Mouse (Mus musculus) limb, embryonic 14.5 days (tissue): Measurements from ENCODE around the gene Herc1. TPM values are rescaled to one million over a fixed set of nuclear protein-coding genes. Genes with fewer than 3 reads are reported as not detected.

Experiments
- ATAC-seq: fragments of 200-750 bp; cut with Nextera tagmentation; 2 replicates; pipeline ENCODE4 v1.8.0; 2017; ENCODE audit warnings: low read depth, moderate number of reproducible peaks, moderate TSS enrichment; ENCODE audit not compliant: low FRiP score
- DNase-seq: peaks from one replicate; pipeline ENCODE4 v3.0.0-alpha.2; 2015; ENCODE audit warnings: low spot score
- H3K27ac ChIP-seq: fragments of 300-500 bp; sonication (generic); replicated peaks from 2 replicates; pipeline ENCODE4 v1.5.1; 2014; ENCODE audit warnings: low read depth, mild to moderate bottlenecking, low read length, moderate library complexity, mixed read lengths
- H3K27me3 ChIP-seq: fragments of 300-500 bp; sonication (generic); 2 replicates; pipeline ENCODE4 v1.6.1; 2014; ENCODE audit warnings: low read length, mixed read lengths; ENCODE audit not compliant: control insufficient read depth, insufficient read depth
- H3K36me3 ChIP-seq: fragments of 300-500 bp; sonication (generic); 2 replicates; pipeline ENCODE4 v1.6.1; 2014; ENCODE audit warnings: mild to moderate bottlenecking, low read length, moderate library complexity, mixed read lengths; ENCODE audit not compliant: control insufficient read depth, insufficient read depth
- H3K4me1 ChIP-seq: fragments of 300-500 bp; sonication (generic); 2 replicates; pipeline ENCODE4 v1.6.1; 2014; ENCODE audit warnings: antibody characterized with exemption, low read length, mixed read lengths; ENCODE audit not compliant: control insufficient read depth, insufficient read depth
- H3K4me2 ChIP-seq: fragments of 300-500 bp; sonication (generic); replicated peaks from 2 replicates; pipeline ENCODE4 v1.6.1; 2014; ENCODE audit warnings: low read depth, mild to moderate bottlenecking, low read length, moderate library complexity; ENCODE audit not compliant: severe bottlenecking
- H3K4me3 ChIP-seq: fragments of 300-500 bp; sonication (generic); replicated peaks from 2 replicates; pipeline ENCODE4 v1.5.1; 2014; ENCODE audit warnings: low read length
- H3K9ac ChIP-seq: fragments of 300-500 bp; sonication (generic); 2 replicates; pipeline ENCODE4 v1.6.1; 2014; ENCODE audit warnings: mild to moderate bottlenecking, low read depth, low read length, moderate library complexity; ENCODE audit not compliant: severe bottlenecking
- H3K9me3 ChIP-seq: fragments of 300-500 bp; sonication (generic); 2 replicates; pipeline ENCODE4 v1.6.1; 2016; ENCODE audit warnings: low read length; ENCODE audit not compliant: control insufficient read depth
- POLR2A ChIP-seq: fragments of 200-500 bp; IDR thresholded peaks from 2 replicates; pipeline ENCODE4 v1.8.0; 2012; ENCODE audit warnings: inconsistent platforms, mild to moderate bottlenecking, moderate library complexity, borderline replicate concordance; ENCODE audit not compliant: insufficient read depth, insufficient read length; ENCODE audit errors: extremely low read depth
- WGBS: fragments of 180-500 bp; shearing (Covaris S2); extraction: QIAGEN DNeasy Blood & Tissue Kit; methylation state at CpG from one replicate; pipeline ENCODE4 v1.1.7; 2014; 5-methylcytosine and 5-hydroxymethylcytosine counted together
- polyA plus RNA-seq, 2 experiments: library from polyadenylated mRNA; depleted of rRNA in 1 of 2; stranded (reverse) in 1 of 2; unstranded in 1 of 2; fragments of >200 nt; fragmentation: Nextera tagmentation in 1 of 2; extraction: Ambion mirVana in 1 of 2; gene quantifications; 2 replicates each; pipeline versions ENCODE4 v1.2.1 to v1.2.3; 2012 to 2014

Herc1 gene
- polyA plus RNA-seq, 2 experiments, result 20.6 to 23.5 TPM

DNA sequence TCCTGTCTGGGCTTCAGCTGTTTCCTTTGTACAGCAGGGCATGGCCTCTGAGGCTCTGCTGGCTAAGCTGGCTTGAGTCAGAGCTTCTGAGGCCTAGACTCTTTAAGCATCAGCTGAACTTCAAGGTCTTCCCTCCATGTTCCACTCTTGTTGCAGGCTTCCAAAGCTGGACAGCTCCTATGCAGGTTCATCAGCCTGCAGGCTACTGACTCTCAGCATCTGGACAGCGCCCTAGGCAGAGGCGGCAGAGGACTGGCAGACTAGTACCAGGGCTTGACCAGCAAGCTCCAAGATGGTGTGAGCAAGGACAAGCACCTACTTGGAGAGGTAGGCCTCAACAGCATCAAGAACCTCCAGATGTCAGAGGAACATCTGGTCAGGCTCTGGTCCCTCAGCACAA lies 42.9 kb upstream of the Herc1 start:
- WGBS, result 12% methylated on average over 2 of the region's 2 CpGs
- no peaks in the 10 kb centered on the region for H3K9me3 ChIP-seq
- H3K27me3 ChIP-seq, result no peaks in the 10 kb centered on the region
- peaks cover 17% of the 10 kb centered on the region for H3K4me1 ChIP-seq
- no peak overlapping the region for H3K4me3 ChIP-seq
- H3K36me3 ChIP-seq, result no peaks in the 10 kb centered on the region
- H3K27ac ChIP-seq, result no peak overlapping the region
- TF ChIP-seq POLR2A, result no peak
- H3K9ac ChIP-seq, result no peak overlapping the region
- peak; percentile 81 for DNase-seq
- no peak overlapping the region for H3K4me2 ChIP-seq
- no peak for ATAC-seq

DNA sequence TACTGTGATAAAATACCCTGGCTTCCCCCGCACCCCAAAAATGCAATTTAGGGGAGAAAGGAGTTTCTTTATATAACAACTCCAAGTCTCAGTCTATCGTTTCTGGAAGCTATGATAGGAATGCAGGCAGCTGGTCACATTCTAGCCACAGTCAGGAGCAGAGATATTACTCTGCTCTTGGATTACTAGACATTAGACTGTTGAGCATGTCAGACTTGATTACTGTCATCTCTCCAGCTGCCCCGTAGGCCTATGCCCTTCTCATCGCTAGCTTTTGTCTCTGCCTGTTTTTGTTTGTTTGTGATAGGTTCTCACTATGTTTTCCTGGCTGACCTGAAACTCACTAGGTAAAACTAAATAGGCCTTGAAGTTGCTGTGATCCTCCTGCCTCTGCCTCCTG lies 41.5 kb upstream of the Herc1 start:
- no peak for TF ChIP-seq POLR2A
- Histone ChIP-seq H3K9me3 (no peaks in the 10 kb centered on the region), H3K27me3 (no peaks in the 10 kb centered on the region), H3K36me3 (no peaks in the 10 kb centered on the region), H3K4me2 (no peak overlapping the region), H3K9ac (no peak overlapping the region), H3K4me3 (no peak overlapping the region), H3K4me1 (peaks cover 17% of the 10 kb centered on the region), H3K27ac (no peak overlapping the region)
- DNase-seq (no peak), ATAC-seq (no peak)
- 77% methylated on average over 4 of the region's 4 CpGs for WGBS

DNA sequence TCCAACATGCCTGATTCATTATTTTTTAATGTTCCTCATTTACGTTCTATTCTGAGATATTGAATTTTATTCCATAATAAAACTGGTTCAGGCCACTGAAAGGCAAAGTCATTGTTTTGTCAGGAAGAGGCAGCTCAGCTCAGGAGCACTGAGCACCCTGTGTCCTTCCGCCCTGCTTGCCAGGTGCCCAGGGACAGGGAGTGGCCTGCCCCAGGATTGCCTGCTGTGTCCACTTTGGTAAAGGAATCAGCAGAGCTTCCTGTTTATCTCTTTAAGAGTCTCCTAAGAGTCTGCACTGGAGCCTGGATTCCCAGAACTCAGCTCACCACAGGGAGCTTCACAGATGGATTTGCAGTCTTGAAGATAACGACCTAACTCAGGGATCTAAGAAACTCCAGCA lies 38.8 kb upstream of the Herc1 start:
- Histone ChIP-seq H3K36me3 (no peaks in the 10 kb centered on the region), H3K4me2 (no peak overlapping the region), H3K27me3 (no peaks in the 10 kb centered on the region), H3K9me3 (no peaks in the 10 kb centered on the region), H3K9ac (no peak overlapping the region), H3K27ac (no peak overlapping the region), H3K4me1 (no peaks in the 10 kb centered on the region), H3K4me3 (no peak overlapping the region)
- TF ChIP-seq POLR2A, result no peak
- ATAC-seq (no peak), DNase-seq (no peak)
- 24% methylated on average over 3 of the region's 3 CpGs for WGBS

DNA sequence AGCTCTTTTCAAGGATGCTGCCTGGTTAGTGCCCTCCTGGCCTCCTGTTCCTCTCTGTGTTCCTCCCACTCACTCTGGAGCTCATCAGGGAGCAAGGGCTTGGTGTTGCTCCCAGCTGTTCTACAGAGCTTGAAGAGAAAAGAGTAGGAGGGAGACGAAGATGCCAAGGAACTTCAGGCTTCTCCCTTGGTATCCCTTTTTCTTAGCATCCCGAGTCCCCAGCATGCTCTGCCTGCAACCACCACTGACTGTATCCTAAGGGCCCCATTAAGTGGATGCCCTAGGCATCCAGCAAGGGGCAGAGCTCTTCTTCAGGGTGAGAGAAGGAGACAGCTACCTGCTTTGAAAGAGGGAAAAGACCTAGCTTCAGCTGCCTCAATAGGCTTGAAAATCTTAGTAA lies 33.6 kb upstream of the Herc1 start:
- H3K36me3 ChIP-seq, result no peaks in the 10 kb centered on the region
- WGBS, result 78% methylated on average over 2 of the region's 2 CpGs
- no peaks in the 10 kb centered on the region for H3K4me1 ChIP-seq
- H3K9me3 ChIP-seq, result no peaks in the 10 kb centered on the region
- H3K27me3 ChIP-seq, result no peaks in the 10 kb centered on the region
- no peak for ATAC-seq
- H3K27ac ChIP-seq, result no peak overlapping the region
- no peak for TF ChIP-seq POLR2A
- no peak overlapping the region for H3K9ac ChIP-seq
- H3K4me3 ChIP-seq, result no peak overlapping the region
- H3K4me2 ChIP-seq, result no peak overlapping the region
- no peak for DNase-seq

DNA sequence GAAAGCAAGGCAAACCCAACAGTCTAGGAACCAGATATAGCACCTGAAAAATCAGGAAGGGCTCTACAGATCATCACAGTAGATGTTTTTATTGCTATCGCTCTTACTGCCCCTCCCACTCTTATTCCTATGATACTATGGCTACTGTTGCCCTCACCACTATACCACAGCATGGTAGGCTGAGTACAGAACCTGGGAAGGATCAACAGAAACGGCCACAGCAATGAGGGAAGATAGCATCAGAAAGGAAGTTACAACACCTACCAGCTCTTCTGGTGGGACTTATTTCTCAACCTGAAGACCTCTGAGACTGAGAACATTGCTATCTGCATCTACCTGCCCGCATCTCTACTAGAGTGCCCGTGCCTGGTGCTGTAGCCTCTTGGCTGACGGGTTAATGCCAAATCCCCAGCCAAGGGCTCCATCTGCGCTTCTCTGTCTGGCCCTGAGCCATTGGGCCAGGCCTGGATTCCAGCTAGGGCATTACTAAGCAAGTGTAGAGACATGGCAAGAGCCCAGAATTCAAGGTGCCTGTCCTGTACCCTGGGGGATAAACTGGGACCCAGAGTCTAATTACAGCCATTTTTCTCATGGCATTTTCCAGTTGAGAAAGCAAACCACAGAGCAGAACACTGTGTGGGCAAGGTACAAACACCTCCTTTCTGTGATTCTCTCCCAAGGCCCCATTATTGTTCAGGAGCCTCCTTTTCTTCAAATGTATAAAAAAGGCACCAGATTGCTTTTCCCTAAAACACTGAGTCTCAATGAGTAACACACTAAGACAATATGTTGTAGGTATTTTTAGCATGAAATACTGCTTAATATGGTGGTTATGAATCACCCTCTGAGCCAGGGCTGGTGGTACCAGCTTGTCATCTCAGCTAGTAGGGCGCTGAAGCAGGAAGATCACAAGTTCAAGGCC lies 28.0 kb upstream of the Herc1 start:
- DNase-seq, result no peak

More for the DNA sequence above, 28.0 kb upstream of the Herc1 start:
- Histone ChIP-seq H3K27ac (no peak overlapping the region), H3K4me2 (no peak overlapping the region), H3K4me1 (no peaks in the 10 kb centered on the region), H3K4me3 (no peak overlapping the region), H3K27me3 (no peaks in the 10 kb centered on the region), H3K9me3 (no peaks in the 10 kb centered on the region), H3K36me3 (no peaks in the 10 kb centered on the region), H3K9ac (no peak overlapping the region)
- no peak for ATAC-seq
- TF ChIP-seq POLR2A, result no peak
- WGBS, result 80% methylated on average over 7 of the region's 7 CpGs
